Mouse (Mus musculus) spleen, adult 10 weeks (tissue): ENCODE results near the gene Skint4. TPM values are rescaled to one million over a fixed set of nuclear protein-coding genes. Genes with fewer than 3 reads are reported as not detected.

ENCODE experiments used
- polyA plus RNA-seq: library from polyadenylated mRNA; stranded (reverse); fragments of 350-450 nt; fragmentation: Illumina TruSeq; extraction: RNeasy Lipid Tissue Mini Kit (QIAGEN cat#74804); gene quantifications from one replicate; pipeline ENCODE4 v1.2.3, GENCODE M21; 2015; ENCODE audit warnings: low replicate concordance; ENCODE audit not compliant: insufficient read depth

Skint4 gene
- not detected for polyA plus RNA-seq

DNA sequence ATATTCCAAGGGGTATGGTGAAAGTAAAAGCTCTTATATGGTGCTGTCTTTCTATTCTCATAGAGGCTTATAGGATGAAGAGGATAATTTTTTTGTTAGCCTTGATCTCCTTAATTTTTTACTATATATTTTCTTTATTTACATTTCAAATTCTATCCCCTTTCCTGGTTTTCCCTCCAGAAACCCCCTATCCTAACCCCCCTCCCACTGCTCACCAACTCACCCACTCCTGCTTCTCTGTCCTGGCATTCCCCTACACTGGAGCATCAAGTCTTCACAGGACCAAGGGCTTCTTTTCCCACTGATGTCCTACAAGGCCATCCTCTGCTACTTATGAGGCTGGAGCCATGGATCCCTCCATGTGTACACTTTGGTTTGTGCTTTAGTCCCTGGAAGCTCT lies at the start of gene Skint4:
Gene Skint4 (plus strand): TSS at position 301 of the 400 bp plus-strand sequence.

Other genes starting within 250 kb of the Skint4 start
- gene Slc5a9, start 169.1 kb upstream of the Skint4 start, polyA plus RNA-seq, result not detected
- not detected for gene Skint8, start 152.6 kb upstream of the Skint4 start, polyA plus RNA-seq
- gene Skint7, start 99.1 kb upstream of the Skint4 start, polyA plus RNA-seq, result not detected
- gene Skint1, start 65.7 kb upstream of the Skint4 start, polyA plus RNA-seq, result not detected
- 6.5 TPM for gene Skint3, start 160.2 kb downstream of the Skint4 start, polyA plus RNA-seq